Mouse (Mus musculus) T-cell, adult 2 months (primary cell): ENCODE measurements around the gene Senp8.
"Not testable (repeated sequence)": the region's sequence is repeated elsewhere in the genome, so short reads cannot be mapped to it uniquely, and the experiment has no call there.

Source experiments
- DNase-seq: peaks from one replicate; pipeline ENCODE4 v3.0.0; 2022; ENCODE audit warnings: low spot score

Senp8 gene

DNA sequence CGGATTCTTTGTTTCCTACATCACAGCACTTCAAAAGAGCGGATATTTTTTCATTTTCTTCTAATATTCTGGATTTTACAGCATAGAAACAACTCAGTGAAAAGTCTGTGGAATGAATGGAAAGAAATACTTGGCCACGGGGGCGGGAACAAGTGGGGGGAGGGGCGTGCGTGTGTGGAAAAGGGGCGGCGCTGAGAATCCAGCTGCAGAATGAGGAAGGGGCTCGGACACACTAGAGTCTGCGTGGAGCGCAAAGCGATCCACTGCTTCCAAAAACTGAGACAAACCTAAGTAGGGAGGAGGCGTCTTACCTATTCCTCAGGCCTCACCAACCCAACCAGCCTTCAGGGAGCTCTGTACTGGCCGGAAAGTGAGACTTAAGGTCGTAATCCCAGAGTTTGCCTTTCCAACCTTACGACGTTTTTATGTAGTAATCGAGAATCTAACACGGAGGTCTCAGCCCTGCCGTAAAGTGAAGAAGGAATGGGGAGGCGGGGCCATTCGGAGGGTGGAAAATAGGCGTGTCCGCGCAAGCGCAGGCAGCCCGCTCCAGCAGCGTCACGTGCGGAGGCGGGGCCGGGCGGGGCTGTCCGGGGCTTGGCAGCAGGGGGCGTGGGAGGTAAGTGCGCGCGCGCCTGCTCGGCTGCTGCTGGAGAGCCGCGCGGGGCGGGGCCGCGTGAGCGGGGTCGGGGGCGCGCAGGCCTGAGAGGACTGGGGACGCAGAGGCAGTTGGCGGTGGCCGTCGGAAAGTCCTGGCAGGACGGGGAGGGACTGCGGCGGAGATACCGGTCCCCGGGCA lies at the start of gene Senp8, which contains the start of gene Myo9a:
Senp8 (minus strand) TSS at position 444 of the 799 bp plus-strand sequence.
Myo9a (plus strand) TSS at position 630 of the 799 bp plus-strand sequence.
- DNase-seq = peak; percentile 100

DNA sequence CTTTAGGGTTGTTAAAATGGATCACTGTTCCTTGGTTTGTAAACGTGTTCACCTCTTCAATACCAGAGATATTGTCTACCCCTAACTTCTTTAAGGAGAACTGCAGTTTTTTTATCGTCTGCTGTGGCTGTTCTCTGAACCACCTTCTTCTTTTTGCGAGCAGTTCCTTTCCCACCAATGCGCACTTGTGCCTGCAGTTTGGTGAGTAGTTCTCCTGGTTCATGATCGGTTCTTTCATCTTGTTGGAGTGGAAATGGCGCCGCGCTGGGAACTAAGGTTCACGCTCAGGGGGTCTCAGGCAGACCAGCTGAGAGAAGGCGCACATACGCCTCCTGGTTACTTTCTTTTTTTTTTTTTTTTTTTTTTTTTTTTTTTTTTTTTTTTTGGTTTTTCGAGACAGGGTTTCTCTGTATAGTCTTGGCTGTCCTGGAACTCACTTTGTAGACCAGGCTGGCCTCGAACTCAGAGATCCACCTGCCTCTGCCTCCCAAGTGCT lies 16.5 kb upstream of the Senp8 start:
- not testable (repeated sequence) for DNase-seq

DNA sequence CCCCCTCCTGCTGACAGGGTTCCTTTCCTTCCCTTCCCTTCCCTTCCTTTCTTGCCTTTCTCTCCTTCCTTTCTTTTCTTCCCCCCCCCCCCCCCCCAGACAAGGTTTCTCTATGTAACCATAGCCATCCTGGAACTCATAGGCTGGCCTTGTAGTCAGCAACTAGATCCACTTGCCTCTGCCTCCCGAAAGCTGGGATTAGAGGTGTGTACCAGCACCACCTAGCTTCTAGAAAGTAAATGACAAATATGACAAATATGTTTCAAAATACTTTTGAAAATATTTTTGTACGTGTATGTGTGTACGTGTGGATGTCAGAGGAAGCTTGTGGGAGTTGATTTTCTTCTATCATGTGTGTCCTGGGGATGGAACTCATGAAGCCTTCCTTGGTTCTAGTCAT lies 10.0 kb upstream of the Senp8 start:
- peak; percentile 5 for DNase-seq

DNA sequence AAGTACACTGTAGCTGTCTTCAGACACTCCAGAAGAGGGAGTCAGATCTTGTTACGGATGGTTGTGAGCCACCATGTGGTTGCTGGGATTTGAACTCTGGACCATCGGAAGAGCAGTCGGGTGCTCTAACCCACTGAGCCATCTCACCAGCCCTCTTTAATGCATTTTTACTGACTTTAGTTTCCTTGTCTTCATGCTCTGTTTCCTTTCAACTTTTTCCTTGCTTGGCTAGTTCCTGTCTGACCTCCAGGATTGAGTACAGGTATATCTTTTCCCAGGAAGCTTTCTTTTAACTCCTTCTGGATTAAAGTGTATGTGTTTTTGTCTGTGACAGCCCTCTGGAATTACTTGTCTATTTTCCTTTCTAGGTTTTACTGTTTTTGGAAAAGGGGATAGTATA lies 6.5 kb upstream of the Senp8 start:
- not testable (repeated sequence) for DNase-seq

DNA sequence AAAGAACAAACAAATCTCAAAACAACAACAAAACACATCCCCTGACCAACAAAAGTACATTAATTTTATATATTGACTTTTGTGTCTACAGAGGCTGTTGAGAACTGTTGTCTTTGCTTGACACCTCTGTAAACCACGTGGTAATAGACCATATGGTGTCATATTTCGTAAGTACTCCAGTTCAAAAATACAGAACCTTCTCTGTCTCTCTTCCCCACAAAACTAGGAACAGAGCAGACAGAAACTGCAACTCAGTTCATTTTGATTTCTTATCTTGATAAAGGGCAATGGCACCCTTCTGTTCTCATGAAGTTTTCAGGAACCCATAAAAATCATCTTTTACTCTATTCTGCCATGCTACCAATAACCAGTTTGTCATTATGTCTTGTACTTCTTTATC lies 4.7 kb upstream of the Senp8 start:
- no peak for DNase-seq

DNA sequence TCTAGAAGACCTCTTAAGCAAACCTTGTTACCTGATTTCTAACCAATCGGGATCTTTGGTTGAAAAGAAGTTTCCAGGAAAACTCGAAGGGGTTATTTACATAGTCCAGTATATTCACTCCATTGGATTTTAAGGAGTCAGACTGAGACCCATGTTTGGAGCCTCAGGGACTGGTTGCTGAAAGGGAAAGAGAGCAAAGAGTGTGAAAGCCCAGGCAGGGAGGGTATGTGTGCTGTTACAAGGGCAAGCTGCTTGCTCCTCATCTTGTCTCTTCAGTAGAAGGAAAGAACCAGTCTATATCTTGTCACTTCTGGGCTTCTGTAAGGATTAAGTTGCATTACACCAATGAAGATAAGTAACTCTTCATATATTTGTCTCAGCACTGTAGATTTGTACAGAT lies 1.5 kb upstream of the Senp8 start:
- DNase-seq = no peak

DNA sequence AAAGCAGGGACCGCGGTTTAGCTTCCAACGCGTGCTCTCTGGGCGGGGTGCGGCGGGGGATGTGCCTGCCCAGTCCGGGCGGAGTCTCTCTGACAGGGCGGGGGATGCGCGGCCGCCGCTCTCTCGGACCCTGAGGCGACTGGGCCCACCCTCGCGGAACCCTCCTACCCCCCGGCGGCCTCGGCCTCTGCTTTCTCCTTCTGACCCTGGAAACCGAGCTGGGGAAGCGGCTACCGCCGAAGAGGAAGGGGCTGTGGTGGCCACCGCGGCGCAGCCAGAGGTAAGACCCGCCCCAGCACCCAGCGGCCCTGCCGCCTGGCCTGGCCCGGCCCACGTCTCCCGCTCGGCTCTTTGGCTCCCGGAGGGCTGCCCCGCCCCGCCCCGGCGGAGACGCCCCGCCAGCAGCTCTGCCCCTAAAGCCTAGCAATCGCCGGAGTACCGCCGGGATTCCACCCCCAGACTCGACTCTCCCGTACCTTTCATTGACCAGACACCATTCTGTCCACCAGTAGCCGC lies 614 bp upstream of the Senp8 start:
- DNase-seq = peak; percentile 75

DNA sequence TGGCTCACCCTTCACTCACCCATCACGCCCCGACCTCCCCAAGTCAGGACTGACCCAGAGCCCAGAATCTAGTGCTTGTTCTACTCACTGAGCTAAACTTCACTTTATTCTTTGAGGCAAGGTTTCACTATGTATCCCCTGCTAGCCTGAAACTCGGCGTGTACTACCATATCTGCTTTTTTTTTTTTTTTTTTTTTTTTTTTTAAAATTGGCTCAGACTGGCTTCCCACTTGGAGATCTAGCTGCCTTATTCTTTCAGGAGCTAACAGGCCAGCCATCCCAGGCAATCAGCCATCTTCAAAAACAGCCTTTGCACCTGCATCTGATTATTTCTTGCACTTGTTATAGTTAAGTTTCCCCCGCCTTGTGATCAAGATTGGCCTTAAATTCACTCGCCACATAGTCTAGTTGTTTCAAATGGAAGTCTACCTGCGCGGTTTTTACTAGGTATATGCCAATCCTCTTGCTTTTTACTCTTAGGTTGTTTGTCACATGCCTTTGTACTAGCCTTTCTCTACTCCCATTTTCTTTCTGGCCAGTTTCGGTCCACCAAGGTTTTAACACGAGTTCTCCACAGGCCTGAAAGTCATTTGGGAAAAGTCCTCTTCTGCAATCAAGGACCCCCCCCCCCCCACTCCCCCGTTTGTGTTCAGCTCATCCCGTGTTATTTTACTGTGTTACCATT lies 787 bp downstream of the Senp8 start:
- DNase-seq = no peak

DNA sequence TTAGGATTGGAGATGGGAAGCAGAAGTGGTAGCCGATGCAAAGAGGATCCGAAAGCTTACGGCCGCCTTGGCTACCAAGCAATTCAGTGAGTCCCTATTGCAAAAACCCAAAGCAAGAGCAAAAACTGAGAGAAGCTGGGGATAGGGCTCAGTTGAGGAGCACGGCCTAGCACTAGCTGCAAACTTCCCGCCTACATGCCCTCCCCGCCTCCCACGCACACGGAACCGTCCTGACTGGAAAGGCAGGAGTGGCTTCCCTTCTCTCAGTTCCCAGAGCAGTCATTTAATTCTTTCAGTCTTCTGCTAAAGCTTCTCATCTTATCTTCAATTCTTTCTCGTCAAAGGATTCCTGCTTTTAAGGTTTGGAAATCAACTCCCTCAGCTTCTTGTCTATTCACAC lies 1.5 kb downstream of the Senp8 start:
- no peak for DNase-seq

DNA sequence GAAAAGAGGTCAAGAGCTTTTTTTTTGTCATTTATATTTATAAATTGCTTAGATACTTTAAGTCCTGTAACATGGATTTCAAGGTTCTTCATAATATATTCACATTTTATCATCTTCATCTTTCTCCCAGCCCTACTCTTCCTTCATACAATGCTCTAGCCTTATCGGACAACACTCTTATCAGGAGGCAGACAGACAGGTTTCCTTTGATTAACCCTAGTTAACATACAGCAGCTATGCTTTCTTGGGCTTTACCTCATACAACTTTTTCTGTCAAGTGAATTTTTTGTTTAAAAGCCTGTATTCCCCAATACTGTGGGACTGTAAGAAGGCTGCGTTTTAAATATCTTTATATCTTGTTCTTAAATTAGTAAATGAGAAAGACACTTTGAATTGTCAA lies 2.1 kb downstream of the Senp8 start:
- DNase-seq = no peak

DNA sequence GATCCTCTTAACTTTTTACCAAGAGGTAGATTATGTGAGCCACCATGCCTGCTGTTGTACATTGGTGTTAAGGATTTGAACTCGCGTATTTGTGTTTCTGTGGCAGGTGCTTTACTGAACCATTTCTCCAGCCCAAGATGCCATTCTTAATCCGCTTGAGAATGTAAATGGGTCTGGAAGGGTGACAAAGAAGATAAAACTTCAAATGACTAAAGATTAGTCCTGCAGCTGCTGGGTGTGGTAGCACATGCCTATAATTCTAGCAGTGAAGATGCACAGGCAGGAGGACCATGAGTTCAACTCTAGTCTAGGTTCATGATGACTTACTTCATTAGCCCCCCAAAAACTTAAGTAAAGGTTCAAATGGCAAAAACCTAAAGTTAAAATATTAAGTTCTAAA lies 6.6 kb downstream of the Senp8 start:
- DNase-seq = no peak

DNA sequence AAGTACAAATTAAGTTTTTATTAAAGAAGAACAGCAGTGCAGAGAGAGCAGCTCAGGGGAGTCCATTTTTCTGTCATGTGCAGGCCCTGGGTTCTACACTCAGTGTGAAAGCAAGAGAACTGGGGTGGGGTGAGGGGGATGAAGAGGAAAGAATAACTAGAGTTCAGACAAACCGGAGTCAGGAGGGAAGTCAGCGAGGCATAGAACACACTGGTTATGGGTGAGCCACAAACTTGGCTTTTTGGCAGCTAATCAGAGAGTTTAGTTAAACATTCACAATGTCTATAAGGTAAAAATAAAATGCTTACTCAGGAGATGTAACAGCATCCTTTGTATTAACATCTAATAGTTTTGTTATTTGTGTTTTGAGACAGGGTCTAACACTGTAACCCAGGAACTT lies 9.9 kb downstream of the Senp8 start:
- no peak for DNase-seq

DNA sequence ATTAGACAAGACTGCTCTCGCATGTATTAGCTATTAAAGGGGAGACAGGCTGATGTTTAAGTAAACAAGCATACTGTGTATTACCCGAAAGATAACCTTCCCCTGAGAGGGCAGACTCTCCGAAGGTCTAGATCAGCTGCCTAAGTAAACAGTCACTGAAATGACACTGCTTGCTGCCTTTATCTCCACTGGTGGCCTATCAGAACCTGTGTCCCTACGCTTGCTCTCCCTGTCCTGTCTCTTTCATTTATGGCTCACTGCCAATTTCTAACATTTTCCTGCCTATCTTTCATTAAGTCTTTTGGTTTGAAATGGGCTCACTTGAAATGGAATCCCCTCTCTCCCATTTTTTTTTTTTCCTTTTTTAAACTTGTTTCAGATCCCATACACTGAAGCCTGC lies 15.1 kb downstream of the Senp8 start:
- no peak for DNase-seq

DNA sequence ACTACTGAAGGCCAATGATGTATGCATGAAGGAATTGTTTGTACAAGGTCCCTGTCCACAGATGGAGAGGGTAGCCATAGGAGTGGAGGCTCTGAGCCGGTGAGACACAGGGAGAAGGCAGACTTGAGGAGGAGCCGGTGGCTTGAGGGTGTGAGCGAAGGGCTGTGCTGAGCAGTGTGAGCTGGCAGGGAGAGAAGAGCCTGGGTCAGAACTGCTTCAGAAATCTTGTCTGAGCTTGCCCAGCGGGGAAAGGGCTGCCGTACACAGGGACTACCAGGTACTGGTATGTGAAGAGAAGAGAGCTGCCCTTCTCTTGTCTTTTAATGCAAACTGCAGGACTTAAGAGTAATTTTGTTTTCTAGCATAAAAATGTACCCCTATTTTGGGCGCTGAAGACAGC lies 17.4 kb downstream of the Senp8 start:
- DNase-seq = no peak

DNA sequence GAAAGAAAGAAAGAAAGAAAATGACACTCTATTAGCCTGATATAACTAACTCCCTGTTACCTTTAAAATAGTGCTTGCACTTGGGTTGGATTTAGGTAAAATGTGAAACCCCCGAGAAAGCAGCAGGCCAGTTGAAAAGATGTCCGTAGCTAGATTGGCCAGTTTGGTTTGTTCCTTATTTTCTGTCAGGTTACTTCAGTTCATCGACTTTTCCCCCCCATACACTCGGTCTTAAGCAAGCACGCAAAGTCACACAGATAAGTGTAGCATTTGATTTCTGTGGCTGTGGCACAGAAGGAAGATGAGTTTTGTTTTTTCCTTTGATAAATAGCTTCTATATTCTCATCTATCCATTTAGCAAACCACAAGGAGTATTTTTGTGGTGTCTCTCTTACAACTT lies 19.4 kb downstream of the Senp8 start:
- no peak for DNase-seq

DNA sequence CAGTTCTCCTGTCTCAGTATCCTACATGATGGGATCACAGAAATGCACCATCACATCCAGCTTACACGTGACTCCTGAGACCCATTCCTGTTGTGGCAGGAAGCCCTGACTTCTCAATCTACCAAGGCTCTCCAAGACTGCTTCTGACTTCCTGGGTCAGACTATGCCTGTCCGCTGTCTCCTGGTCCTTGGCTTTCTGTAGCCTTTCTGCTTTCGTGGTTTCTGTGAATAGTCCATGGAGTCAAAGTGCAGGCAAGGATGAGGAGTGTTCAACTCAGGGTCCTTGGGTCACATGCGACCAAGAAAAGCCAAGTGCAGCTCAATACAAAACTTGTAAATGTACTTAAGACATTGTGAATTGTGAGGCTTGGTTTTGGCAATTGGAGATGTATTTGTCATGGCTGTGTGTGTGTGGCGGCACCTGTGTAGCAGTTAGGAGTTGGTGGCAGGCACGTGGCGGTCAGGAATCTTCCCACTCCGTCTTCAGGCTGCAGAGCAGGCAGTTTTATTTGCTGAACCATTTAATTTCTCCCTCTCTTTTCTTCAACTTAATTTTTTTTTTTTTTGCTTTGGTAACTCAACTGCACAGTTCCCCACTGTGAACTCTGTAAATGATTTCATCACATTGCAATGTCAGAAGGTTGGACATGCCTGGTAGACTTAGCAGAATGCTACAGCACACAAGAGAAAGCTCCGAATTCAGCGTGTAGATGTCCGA lies 22.8 kb downstream of the Senp8 start:
- DNase-seq = no peak

DNA sequence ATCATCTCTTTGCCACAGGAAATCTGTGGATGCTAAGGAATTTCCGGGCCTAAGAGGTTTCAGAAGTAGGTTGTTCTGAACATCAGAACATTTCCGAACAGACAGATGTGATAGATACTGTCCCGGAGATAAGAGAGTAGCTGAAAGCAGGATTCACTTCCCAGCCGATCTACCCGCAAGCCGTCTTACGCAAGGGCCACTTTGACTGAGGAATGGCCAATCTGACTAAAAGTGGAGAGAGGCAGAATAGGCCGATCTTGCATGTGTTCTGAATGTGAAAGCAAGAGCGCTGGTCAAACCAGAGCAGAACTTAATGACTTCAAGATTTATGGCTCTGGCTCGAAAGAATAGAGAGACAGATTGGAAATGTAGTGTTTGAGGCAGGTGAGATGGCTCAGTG lies 25.0 kb downstream of the Senp8 start:
- DNase-seq = no peak

DNA sequence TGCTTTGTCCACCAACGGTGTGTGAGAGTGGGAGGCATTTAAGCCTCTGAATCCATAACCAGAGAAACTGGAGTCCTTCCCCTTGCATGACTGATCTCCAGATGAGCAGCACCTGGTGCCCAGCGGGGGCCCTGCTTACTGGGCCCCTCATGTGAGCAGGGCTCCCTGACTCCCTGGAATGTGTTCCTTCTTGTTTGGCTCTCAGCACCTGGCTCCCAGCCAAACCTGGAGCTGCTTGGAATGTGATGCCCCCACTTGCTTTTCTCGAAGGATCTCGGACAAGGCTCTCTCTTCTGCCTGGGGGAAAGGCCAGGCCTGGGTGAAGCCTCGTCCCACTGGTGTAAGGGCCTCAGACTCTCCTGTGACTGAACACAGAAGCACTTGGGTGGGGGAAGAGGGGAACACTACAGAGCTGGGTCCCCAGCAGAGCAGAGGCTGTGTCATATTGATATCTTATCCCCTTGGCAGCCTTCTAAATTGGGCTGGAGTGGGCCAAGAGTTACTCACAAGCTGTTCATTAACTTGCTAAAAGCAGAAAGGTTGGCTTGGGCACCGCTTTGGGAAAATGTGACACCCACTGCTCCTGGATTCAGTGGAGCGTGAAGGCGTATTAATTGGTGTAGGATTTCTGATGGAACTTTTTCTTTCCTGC lies 26.6 kb downstream of the Senp8 start:
- no peak for DNase-seq

DNA sequence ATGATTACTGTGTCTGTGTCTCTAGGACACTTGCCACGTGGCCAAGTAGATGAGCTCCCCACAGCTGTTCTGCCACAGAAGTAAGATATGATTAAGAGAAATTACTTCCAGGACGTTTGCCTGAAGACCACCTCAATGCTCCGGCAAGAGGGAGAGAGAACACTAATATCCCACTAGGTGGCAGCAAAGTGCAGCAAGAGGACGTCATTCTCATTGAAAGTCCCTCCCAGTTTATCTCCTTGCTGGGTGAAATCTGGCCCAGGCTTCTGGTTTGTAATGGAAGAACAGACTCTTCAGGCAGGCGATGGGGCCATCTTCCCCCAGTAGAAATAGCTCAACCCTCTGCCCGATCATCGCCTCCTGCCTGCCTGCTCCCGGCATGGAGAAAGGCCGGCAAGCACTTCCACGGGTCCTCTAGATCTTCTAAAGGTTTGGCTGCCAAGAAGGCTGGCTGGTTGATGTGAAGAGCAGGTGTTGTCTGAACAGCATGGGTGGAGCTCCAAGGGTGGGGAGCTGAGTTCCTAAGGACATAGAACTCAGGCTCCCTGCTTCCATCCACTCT lies 27.3 kb downstream of the Senp8 start:
- DNase-seq = peak; percentile 58

DNA sequence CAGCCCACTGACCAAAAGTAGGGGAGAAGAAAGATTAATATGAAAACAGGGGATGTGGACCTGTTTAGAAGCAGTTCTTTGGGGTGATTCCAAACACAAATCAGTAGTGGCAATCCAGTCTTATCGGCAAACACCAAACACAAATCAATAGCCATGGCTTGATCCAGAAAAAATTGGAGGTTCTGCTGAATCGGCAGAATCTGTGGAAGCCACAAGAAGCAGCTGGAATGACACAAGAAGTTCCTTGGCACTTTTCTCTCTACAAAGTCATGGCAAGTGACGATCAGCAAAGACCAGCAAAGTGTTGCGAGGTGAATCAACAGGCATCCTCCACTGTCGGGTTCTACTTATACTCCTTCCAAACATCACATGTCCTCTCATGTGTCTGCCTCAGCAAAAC lies 29.4 kb downstream of the Senp8 start:
- no peak for DNase-seq

DNA sequence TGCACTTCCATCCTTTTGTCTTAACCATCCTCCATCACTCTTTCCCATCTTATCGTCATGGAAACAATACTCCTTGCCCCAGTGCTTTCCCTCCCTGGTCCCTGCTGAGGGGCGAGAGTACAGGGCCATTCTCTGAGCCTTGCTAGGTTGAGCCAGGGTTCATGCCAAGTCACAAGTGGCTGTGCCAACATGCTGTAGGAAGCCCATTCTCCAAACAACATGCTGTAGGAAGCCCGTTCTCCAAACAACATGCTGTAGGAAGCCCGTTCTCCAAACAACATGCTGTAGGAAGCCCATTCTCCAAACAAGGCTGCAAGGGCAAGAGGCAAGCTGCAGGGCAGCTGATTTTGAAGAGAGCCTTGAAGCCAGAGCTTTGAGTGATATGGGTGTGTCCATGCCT lies 32.3 kb downstream of the Senp8 start:
- no peak for DNase-seq
